Comparison of ENCODE assay signal across 7 mouse cellular contexts in genomic region chr1:72225054-72225718, GRCm38 (mm10). TPM values are rescaled to one million over a fixed set of nuclear protein-coding genes. Genes with fewer than 3 reads are reported as not detected.
DNase-seq lines count a peak whose midpoint lies in the region; ATAC-seq lines count a peak whose summit lies in the region.

No protein-coding gene starts in this region.

- H3K36me3 ChIP-seq in lung, embryonic 16.5 days (ENCODE audit: control insufficient read depth, insufficient read depth, low read length) = no peaks in the 10 kb centered on the region
- H3K36me3 ChIP-seq in embryonic facial prominence, embryonic 14.5 days (ENCODE audit: control insufficient read depth, insufficient read depth, low read length) = no peaks in the 10 kb centered on the region
- no peaks in the 10 kb centered on the region for H3K36me3 ChIP-seq in intestine, embryonic 15.5 days
- H3K36me3 ChIP-seq in neural tube, embryonic 14.5 days (ENCODE audit: control insufficient read depth, insufficient read depth, low read length) = no peaks in the 10 kb centered on the region

- peaks cover 12% of the 10 kb centered on the region; the same call in 1 of the 2 replicates for H3K27me3 ChIP-seq in lung, embryonic 16.5 days (ENCODE audit: control insufficient read depth, insufficient read depth, low read depth, low read length)
- H3K27me3 ChIP-seq in embryonic facial prominence, embryonic 14.5 days (replicated peaks; ENCODE audit: control insufficient read depth, insufficient read depth, low read length) = peaks cover 12% of the 10 kb centered on the region
- H3K27me3 ChIP-seq in intestine, embryonic 15.5 days (replicated peaks) = no peaks in the 10 kb centered on the region
- no peaks in the 10 kb centered on the region for H3K27me3 ChIP-seq in neural tube, embryonic 14.5 days (ENCODE audit: control insufficient read depth, insufficient read depth, low read length)

- peak overlapping the region; percentile 41 for H3K9ac ChIP-seq in lung, embryonic 16.5 days (ENCODE audit: low read length)
- peak overlapping the region; percentile 49; the same call in 1 of the 2 replicates for H3K9ac ChIP-seq in embryonic facial prominence, embryonic 14.5 days (ENCODE audit: low read depth, low read length)
- peak overlapping the region; percentile 24 for H3K9ac ChIP-seq in intestine, embryonic 15.5 days
- peak overlapping the region; percentile 18; the same call in 1 of the 2 replicates for H3K9ac ChIP-seq in neural tube, embryonic 14.5 days (replicated peaks; ENCODE audit: low read depth, low read length)

- H3K4me3 ChIP-seq in lung, embryonic 16.5 days (ENCODE audit: low read length) = peak overlapping the region; percentile 52
- peak overlapping the region; percentile 44 for H3K4me3 ChIP-seq in embryonic facial prominence, embryonic 14.5 days (ENCODE audit: low read depth, low read length)
- H3K4me3 ChIP-seq in intestine, embryonic 15.5 days (replicated peaks) = peak overlapping the region; percentile 44
- peak overlapping the region; percentile 32 for H3K4me3 ChIP-seq in neural tube, embryonic 14.5 days (ENCODE audit: low read depth, low read length)

- H3K27ac ChIP-seq in lung, embryonic 16.5 days (ENCODE audit: low read length) = no peak overlapping the region
- H3K27ac ChIP-seq in embryonic facial prominence, embryonic 14.5 days (replicated peaks; ENCODE audit: low read depth, low read length) = no peak overlapping the region
- no peak overlapping the region for H3K27ac ChIP-seq in intestine, embryonic 15.5 days
- H3K27ac ChIP-seq in neural tube, embryonic 14.5 days (ENCODE audit: low read depth, low read length) = no peak overlapping the region

- ATAC-seq in lung, embryonic 16.5 days (ENCODE audit: low read depth) = no peak
- ATAC-seq in embryonic facial prominence, embryonic 14.5 days (ENCODE audit: low read depth) = no peak
- ATAC-seq in intestine, embryonic 15.5 days = no peak
- no peak for ATAC-seq in neural tube, embryonic 14.5 days (ENCODE audit: low read depth)

- H3K4me1 ChIP-seq in lung, embryonic 16.5 days (replicated peaks; ENCODE audit: control insufficient read depth, insufficient read depth, low read length) = no peaks in the 10 kb centered on the region
- no peaks in the 10 kb centered on the region for H3K4me1 ChIP-seq in embryonic facial prominence, embryonic 14.5 days (ENCODE audit: control insufficient read depth, insufficient read depth, low read length)
- H3K4me1 ChIP-seq in intestine, embryonic 15.5 days (replicated peaks) = 0 out of 2 replicates have a peak, but pooled peaks cover 4% of the 10 kb centered on the region
- no peaks in the 10 kb centered on the region for H3K4me1 ChIP-seq in neural tube, embryonic 14.5 days (ENCODE audit: control insufficient read depth, insufficient read depth, low read length)

- H3K4me2 ChIP-seq in lung, embryonic 16.5 days (ENCODE audit: low read depth, low read length) = peak overlapping the region; percentile 65
- peak overlapping the region; percentile 58 for H3K4me2 ChIP-seq in embryonic facial prominence, embryonic 14.5 days (ENCODE audit: low read depth, low read length)
- H3K4me2 ChIP-seq in intestine, embryonic 15.5 days (replicated peaks) = peak overlapping the region; percentile 74
- peak overlapping the region; percentile 53 for H3K4me2 ChIP-seq in neural tube, embryonic 14.5 days (ENCODE audit: low read depth, low read length)

- no peak for DNase-seq in lung, postnatal 4 days
- no peak for DNase-seq in embryonic facial prominence, embryonic 14.5 days (ENCODE audit: low spot score)
- no peak for DNase-seq in embryo, embryonic 11 days
- DNase-seq in urinary bladder, postnatal 14 days (ENCODE audit: low spot score) = no peak

- WGBS in lung, embryonic 16.5 days = 6% methylated on average over 12 of the region's 13 CpGs
- WGBS in embryonic facial prominence, embryonic 14.5 days = 11% methylated on average over 13 of the region's 13 CpGs
- 13% methylated on average over 13 of the region's 13 CpGs for WGBS in intestine, embryonic 15.5 days
- 9% methylated on average over 13 of the region's 13 CpGs for WGBS in neural tube, embryonic 14.5 days

- no peaks in the 10 kb centered on the region for H3K9me3 ChIP-seq in lung, embryonic 16.5 days (ENCODE audit: control insufficient read depth, low read length)
- no peaks in the 10 kb centered on the region for H3K9me3 ChIP-seq in embryonic facial prominence, embryonic 14.5 days (ENCODE audit: control insufficient read depth, low read length)
- H3K9me3 ChIP-seq in intestine, embryonic 15.5 days = no peaks in the 10 kb centered on the region
- H3K9me3 ChIP-seq in neural tube, embryonic 14.5 days (ENCODE audit: control insufficient read depth, low read length) = no peaks in the 10 kb centered on the region

RNA-seq across cellular contexts. Expression of gene Mreg, which starts 13.1 kb away (rescaled TPM):
- 2.7 and 3.3 TPM in 2 replicates for polyA plus RNA-seq in lung, embryonic 16.5 days (2015; fragmentation: Nextera tagmentation; extraction: Ambion mirVana)
- polyA plus RNA-seq in embryonic facial prominence, embryonic 14.5 days (2014; fragmentation: Nextera tagmentation; extraction: Ambion mirVana) = 5.9 and 7.6 TPM in 2 replicates
- 8.5 and 9.4 TPM in 2 replicates for polyA plus RNA-seq in intestine, embryonic 15.5 days (2015; fragmentation: Nextera tagmentation; extraction: Ambion mirVana)
- 3.0 and 3.1 TPM in 2 replicates for polyA plus RNA-seq in neural tube, embryonic 14.5 days (2014; fragmentation: Nextera tagmentation; extraction: Ambion mirVana)

RNA-seq across cellular contexts. Expression of gene Pecr, which starts 58.9 kb away (rescaled TPM):
- 20.3 and 20.7 TPM in 2 replicates for polyA plus RNA-seq in lung, embryonic 16.5 days (2015; fragmentation: Nextera tagmentation; extraction: Ambion mirVana)
- 30.4 and 31.4 TPM in 2 replicates for polyA plus RNA-seq in embryonic facial prominence, embryonic 14.5 days (2014; fragmentation: Nextera tagmentation; extraction: Ambion mirVana)
- polyA plus RNA-seq in intestine, embryonic 15.5 days (2015; fragmentation: Nextera tagmentation; extraction: Ambion mirVana) = 57.7 and 65.5 TPM in 2 replicates
- polyA plus RNA-seq in neural tube, embryonic 14.5 days (2014; fragmentation: Nextera tagmentation; extraction: Ambion mirVana) = 7.6 and 8.5 TPM in 2 replicates

RNA-seq across cellular contexts. Expression of gene Tmem169, which starts 59.0 kb away (rescaled TPM):
- 0.87 and 1.3 TPM in 2 replicates for polyA plus RNA-seq in lung, embryonic 16.5 days (2015; fragmentation: Nextera tagmentation; extraction: Ambion mirVana)
- polyA plus RNA-seq in embryonic facial prominence, embryonic 14.5 days (2014; fragmentation: Nextera tagmentation; extraction: Ambion mirVana) = 4.0 and 4.1 TPM in 2 replicates
- polyA plus RNA-seq in intestine, embryonic 15.5 days (2015; fragmentation: Nextera tagmentation; extraction: Ambion mirVana) = 2.8 and 3.0 TPM in 2 replicates
- 35.2 and 35.5 TPM in 2 replicates for polyA plus RNA-seq in neural tube, embryonic 14.5 days (2014; fragmentation: Nextera tagmentation; extraction: Ambion mirVana)
